Mouse (Mus musculus) R1 (cell line): ENCODE data around the gene Ubtd1.
A peak's percentile ranks its signal among the peaks of the same experiment; 100 is the strongest.
"Not testable (repeated sequence)": the region's sequence is repeated elsewhere in the genome, so short reads cannot be mapped to it uniquely, and the experiment has no call there.

ENCODE experiments used
- DNase-seq: peaks from one replicate; pipeline ENCODE4 v3.0.0-alpha.2; 2018; ENCODE audit warnings: low read depth, low spot score

Ubtd1 gene

DNA sequence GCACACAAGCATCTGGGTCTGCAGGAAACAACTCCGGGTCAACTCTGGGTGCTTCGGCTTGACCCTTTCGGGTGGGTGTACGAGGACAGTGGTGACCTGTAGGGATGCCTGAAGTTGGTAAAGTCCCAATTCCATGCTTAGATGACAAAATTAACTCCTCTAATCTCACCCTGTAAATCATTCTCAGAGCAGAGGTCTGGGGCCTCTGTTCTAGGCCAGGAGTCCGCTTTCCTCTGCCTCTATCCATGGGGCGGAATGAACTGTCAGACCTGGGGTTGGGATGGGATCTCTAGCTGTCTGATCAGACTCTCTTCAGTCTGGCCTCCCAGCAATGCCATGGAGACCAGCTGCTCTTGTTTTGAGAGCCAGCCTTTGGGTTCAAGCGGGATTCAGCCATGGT, 79.9 kb downstream of the Ubtd1 start:
- DNase-seq: no peak

DNA sequence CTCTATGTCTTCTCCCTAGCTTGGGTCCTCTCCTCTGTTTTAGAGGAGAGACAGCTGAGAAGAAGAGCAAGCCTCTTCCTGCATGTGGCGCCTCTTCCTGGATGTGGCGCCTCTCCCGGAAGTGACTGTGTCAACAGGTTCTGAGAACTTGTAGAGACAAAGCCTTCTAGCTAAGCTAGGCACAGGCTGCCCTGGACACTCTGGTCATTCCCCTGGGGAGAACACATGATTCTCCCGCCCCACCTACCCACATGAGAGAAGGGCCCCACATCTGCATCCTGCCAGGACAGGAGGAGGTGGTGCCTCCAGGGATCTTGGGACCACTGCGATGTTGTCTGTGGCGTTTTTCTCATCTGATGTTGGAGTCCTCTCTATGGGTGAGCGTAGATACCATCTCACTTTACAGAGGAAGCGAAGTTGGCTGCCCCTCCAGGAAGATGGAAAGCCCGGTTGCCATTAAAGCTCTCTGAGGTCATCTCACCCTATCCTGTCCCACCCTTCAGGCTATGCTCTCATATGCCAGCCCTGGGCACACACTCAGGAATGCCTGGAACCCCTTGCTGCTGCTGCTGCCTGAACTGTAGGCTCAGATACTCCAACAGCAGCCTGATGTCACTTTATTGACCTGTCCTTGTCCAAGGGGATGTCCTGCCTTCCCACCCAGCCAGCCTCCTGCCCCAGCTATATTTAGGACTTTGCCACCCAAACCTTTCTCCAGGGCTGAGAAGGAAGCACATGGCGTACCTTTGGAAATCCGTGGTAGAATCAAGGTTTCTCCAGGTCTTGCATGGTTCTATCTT, 87.1 kb downstream of the Ubtd1 start:
- DNase-seq: peak; percentile 40

- DNase-seq: peak; percentile 29
These were observed 87.6 kb downstream of the Ubtd1 start for GRCm38 (mm10) chr19:42069241-42069525.

- DNase-seq: peak; percentile 65
These were observed 89.7 kb downstream of the Ubtd1 start for GRCm38 (mm10) chr19:42071221-42071620.

DNA sequence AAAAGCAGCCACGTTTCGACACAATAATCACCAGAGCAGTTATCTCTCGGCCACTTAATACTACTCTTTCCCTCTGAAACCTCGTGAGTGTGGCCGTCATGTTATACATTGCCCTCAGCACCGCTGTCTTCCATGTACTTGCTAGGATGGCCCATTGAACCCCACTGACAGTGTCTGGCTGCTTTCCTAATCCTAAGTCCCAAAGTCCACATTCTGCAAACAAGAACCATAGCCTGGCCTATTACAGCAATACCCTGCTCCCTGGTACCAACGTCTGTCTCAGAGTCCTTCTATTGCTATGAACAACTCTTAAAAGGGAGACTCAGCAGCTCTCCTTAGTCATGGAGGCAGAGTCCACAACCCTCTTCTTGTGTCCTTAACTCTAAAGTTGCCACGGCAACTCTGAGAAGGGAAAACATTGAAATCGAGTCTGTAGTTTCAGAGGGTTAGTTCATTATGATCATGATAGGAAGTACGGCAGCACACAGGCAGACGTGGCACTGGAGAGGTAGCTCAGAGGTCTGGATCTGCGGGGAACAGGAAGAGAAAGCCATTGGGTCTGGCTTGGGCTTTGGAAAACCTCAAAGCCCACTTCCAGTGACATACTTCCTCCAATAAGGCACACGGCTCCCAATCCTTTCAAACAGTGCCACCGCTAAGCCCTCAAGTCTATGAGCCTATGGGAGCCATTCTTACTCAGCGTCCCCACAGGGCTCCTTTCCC, 90.5 kb downstream of the Ubtd1 start:
- no peak for DNase-seq

DNA sequence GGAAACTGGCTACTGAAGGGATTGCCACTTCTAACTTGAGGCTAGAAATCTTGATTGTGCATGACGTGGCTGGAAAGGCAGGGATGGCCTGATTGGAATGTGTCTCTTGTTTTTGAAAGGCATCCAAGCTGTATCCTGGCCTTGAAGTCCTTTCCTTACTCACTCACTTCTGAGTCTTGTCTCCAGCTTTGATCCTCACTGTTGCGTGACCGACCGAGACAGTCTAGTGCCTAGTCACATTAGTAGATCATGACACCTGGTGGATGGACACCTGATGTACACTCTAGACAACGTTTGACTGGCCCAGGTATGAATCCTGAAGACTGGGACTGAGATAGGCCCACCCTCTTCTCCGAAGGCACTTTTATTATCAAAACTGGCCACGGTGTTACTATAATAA, 91.2 kb downstream of the Ubtd1 start:
- DNase-seq: peak; percentile 43

DNA sequence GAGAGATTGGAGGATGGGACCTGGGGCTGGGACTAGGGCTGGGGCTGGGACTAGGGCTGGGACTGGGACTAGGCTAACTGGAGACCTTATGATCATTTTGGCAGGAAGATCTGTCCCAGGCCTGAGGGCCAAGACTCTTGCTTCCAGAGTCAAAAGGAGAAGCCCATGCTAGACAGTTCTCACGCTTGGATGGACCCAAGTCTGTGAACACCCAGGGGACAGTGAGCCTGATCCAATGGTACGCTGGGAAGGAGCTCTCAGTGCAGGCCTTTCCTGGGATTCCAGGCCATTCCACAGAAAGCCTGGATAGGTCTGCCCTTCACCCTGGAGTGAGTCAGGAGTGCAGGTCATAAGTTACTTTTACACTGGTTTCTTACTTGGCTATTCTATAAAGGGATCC, 93.5 kb downstream of the Ubtd1 start:
- no peak for DNase-seq

- DNase-seq: peak; percentile 38
These were observed 94.4 kb downstream of the Ubtd1 start for GRCm38 (mm10) chr19:42075992-42076391.

DNA sequence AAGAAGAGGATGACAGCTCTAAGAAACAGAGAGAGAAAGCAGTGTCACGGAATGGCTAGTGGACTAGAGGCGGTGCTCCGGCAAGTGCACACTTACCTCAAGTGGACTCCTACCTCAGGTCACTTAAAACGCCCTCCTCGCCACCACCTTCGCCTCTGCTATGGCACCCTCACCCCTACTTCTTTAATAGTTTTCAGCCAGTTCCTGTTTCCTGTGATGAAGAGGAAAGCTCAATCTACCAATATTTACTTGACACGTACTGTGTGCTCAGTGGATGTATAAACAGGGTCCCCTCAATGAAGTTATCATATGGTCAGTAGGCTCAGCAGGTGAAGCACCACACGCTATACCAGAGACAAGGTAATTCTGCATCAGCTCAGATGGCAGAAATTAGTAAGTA, 97.0 kb downstream of the Ubtd1 start:
- no peak for DNase-seq

DNA sequence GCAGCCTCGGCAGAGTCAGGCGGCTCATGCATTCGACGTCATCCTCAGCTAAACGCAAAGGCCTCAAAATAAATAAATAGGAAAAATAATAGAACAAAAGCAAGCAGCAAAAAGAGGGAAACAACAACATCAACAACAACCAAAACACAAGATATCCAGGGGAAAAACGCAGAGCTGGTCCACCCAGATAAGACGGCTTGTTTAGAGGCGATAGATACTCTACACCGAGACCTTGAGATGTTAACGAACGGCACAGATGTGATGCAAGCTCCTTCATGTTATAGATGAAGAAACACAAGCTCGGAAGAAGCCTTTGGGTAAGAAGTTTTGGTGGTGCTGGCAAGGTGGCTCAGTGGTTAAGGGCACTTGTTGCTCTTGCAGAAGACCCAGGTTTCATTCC, 97.4 kb downstream of the Ubtd1 start:
- DNase-seq: no peak

DNA sequence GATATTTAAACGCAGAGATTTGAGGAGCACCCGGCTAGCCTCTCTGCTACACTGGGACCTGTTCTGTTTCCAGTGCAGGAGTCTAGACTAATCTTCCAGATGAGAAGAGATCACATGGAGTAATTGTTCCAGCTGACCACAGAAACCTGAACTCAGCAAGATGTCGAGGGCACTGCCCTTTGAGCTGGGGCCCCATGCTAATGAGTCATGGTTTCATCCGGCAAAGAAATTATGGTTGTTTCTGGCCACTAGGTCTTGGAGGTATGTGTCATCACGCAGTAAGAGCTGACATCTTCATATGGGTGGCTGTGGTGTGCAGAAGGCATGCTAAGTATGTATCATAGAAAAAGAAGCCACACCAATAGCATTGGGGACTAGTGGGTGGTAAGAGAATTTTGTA, 98.4 kb downstream of the Ubtd1 start:
- no peak for DNase-seq

GRCm38 (mm10) chr19:42080469-42080868, 98.9 kb downstream of the Ubtd1 start:
- DNase-seq: no peak

DNA sequence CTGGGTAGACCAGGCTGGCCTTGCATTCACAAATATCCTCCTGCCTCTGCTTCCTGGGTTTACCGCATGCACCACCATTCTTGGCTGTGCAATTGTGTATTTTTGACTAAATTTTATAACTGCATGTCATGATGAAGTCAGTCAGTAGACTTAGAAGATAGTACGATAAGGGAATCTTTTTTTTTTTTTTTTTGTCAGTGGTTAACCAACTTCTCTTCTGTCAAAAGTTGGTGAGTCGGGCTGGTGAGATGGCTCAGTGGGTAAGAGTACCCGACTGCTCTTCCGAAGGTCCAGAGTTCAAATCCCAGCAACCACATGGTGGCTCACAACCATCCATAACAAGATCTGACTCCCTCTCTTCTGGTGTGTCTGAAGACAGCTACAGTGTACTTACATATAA, 100.0 kb downstream of the Ubtd1 start:
- DNase-seq: not testable (repeated sequence)
